Mouse (Mus musculus) liver, embryonic 14.5 days (tissue): ENCODE data around the gene Upk3b.

Experiments
- CTCF ChIP-seq: IDR thresholded peaks from 2 replicates; pipeline ENCODE4 v1.5.1; 2016; ENCODE audit warnings: antibody characterized with exemption, low read depth, control low read depth
- EP300 ChIP-seq: IDR thresholded peaks from 2 replicates; pipeline ENCODE4 v1.6.1; 2016; ENCODE audit warnings: antibody characterized with exemption, low read depth

- TF ChIP-seq CTCF (no peak), EP300 (no peak)
Observed at GRCm38 (mm10) chr5:136091927-136092326, 53.6 kb downstream of the Upk3b start.
